Mouse (Mus musculus): ENCODE measurements at regions not wholly inside any gene's neighbourhood (a gene's known extent, or its start where the extent isn't known, plus 50 kb on each side); places are given as distances from the start of the nearest gene placed in this dataset.

DNA sequence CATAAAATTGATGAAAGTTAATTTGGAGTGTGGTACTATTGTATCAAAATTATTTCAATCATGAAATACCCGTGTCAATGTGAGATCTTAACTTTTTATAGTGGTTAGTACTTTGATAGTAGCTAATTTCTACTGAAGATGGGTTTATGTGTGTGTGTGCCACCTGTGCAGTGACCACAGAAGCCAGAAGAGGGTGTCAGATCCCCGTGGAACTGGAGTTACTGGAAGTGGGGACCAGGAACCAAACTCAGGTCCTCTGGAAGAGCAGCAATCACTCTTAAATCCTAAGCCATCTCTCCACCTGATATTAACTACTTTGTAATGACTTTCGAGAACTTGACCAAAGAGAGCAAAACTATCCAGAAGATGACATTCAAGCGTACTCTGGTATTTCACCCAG lies 517.4 kb downstream of the Defb40 start:
- TF ChIP-seq HCFC1 (IDR thresholded peaks at IDR 0.05; ENCODE audit: borderline replicate concordance, insufficient read depth, low read length) (no peak), MAFK (IDR thresholded peaks at IDR 0.05; ENCODE audit: insufficient read depth, low read depth, low read length) (no peak), ZC3H11A (IDR thresholded peaks at IDR 0.05; ENCODE audit: borderline replicate concordance, low read depth, low read length) (peak; percentile 94), ZNF384 (IDR thresholded peaks at IDR 0.05; ENCODE audit: low read depth, low read length) (no peak)
